Mouse (Mus musculus) C3H10T1/2 (cell line): Measurements from ENCODE around the gene Olfr1336. TPM values are rescaled to one million over a fixed set of nuclear protein-coding genes. Genes with fewer than 3 reads are reported as not detected.

Experiments used
- polyA plus RNA-seq, 2 experiments: library from polyadenylated mRNA; unstranded; fragments of >200 nt; fragmentation: generic; extraction: Trizol; gene quantifications; one replicate each; pipeline ENCODE4 v1.2.1; 2012; ENCODE audit warnings: missing spikeins in 2 of 2

Gene Olfr1336
- polyA plus RNA-seq, result not detected

GRCm38 (mm10) chr7:6455868-6456267, at the start of gene Olfr1336:
Olfr1336 (plus strand) TSS chr7:6456168.

DNA sequence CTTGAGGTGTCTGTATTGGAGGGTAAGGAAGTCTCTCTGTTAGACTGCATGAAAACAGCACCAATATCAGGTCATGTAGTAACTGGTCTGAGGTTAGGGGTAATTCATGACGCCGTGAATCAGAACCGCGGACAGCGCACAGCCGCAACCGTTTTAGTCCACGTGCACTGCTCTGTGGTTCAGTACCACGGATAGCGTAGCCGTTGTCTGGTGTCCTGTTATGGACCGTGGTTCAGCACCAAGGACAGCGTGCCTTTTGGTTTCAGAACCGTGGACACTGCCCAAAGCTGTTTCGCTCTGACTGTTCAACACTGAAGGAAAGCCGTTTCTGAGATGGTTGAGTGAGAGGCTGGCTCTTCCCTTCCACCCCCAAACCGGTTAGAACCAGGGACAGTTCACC, 45.9 kb upstream of the Olfr1336 start, which contains the start of gene Gm20715:
Gene Gm20715 (plus strand): TSS at position 235 of the 400 bp plus-strand sequence.

GRCm38 (mm10) chr7:6438388-6438787, 17.6 kb upstream of the Olfr1336 start, which contains the start of gene Olfr1344:
Olfr1344 (plus strand) TSS chr7:6438688.

DNA sequence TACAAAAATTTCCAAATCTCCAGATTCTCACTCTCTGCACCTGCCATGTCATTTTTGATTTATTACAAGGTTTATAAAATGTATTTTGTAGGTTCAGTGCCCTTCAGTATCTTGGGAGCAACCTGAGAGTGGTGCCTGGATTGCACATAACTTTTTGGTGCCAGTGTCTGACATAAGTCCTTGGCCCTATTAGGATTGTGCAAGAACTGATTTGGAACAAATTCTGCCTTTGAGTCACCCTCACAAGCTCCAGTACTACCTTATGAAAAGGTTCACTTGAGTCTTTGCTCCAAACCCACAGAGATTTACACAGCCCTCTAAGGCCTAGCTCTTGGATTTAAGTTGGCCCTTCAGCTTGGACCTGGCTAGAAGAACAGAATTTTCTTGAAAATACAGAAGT, 11.0 kb downstream of the Olfr1336 start, which contains the start of gene Olfr1346:
Gene Olfr1346 (plus strand): TSS at position 151 of the 400 bp plus-strand sequence.

DNA sequence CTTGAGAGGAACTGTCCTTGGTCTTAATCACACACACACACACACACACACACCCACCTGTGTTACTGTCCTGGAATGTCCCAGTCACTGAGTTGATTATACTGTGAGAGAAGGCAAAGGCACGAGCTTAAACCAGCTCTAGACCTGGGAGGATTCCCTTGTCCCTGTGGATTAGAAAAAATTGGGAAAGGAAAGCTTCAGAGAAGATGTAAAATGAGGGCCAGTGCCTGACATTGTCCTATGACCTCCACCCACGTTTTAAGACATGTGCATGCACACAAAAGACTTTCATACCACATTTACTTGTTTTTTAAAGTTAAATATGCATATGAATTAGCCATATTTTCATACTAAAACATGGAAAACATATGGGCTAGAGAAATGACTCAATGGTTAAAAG, 30.9 kb downstream of the Olfr1336 start, which contains the start of gene Olfr5:
Gene Olfr5 (minus strand): TSS at position 101 of the 400 bp plus-strand sequence.

GRCm38 (mm10) chr7:6499655-6500054, 43.7 kb downstream of the Olfr1336 start, which contains the start of gene Olfr1347:
Olfr1347 (minus strand) TSS chr7:6499755.

GRCm38 (mm10) chr7:6508648-6509047, 52.7 kb downstream of the Olfr1336 start, which contains the start of gene Olfr1348:
Olfr1348 (minus strand) TSS chr7:6508748.

Other genes with a start within 250 kb of the Olfr1336 start
- gene Zscan5b, start 233.9 kb upstream of the Olfr1336 start, polyA plus RNA-seq, result not detected
- not detected for gene Epp13, start 203.5 kb upstream of the Olfr1336 start, polyA plus RNA-seq
- 1 to 10 TPM in 1 of 2 experiments, under 1 TPM in 1; 0.18 to 1.0 TPM for gene Zfp667, start 169.6 kb upstream of the Olfr1336 start, polyA plus RNA-seq
- under 1 TPM in 1 of 2 experiments, not detected in 1; 0.04 TPM for gene Zfp583, start 124.9 kb upstream of the Olfr1336 start, polyA plus RNA-seq
- not detected for gene Gm3854, start 112.4 kb upstream of the Olfr1336 start, polyA plus RNA-seq
- under 1 TPM; 0.05 to 0.53 TPM for gene Zfp78, start 92.9 kb upstream of the Olfr1336 start, polyA plus RNA-seq
- gene Zfp28, start 72.9 kb upstream of the Olfr1336 start, polyA plus RNA-seq, result 1 to 10 TPM in 1 of 2 experiments, under 1 TPM in 1; 0.37 to 4.0 TPM
- gene Smim17, start 57.5 kb upstream of the Olfr1336 start, polyA plus RNA-seq, result under 1 TPM in 1 of 2 experiments, not detected in 1; 0.06 TPM
- gene Gm20715, start 45.9 kb upstream of the Olfr1336 start, polyA plus RNA-seq, result under 1 TPM in 1 of 2 experiments, not detected in 1; 0.01 TPM
- gene Olfr1344, start 17.5 kb upstream of the Olfr1336 start, polyA plus RNA-seq, result not detected
- not detected for gene Olfr1346, start 10.9 kb downstream of the Olfr1336 start, polyA plus RNA-seq
- gene Olfr5, start 30.8 kb downstream of the Olfr1336 start, polyA plus RNA-seq, result not detected
- not detected for gene Olfr1347, start 43.6 kb downstream of the Olfr1336 start, polyA plus RNA-seq
- gene Olfr1348, start 52.6 kb downstream of the Olfr1336 start, polyA plus RNA-seq, result not detected
- gene Olfr1349, start 66.8 kb downstream of the Olfr1336 start, polyA plus RNA-seq, result under 1 TPM in 1 of 2 experiments, not detected in 1; 0.02 TPM
- not detected for gene Olfr1350, start 108.7 kb downstream of the Olfr1336 start, polyA plus RNA-seq
- gene Zim1, start 240.3 kb downstream of the Olfr1336 start, polyA plus RNA-seq, result not detected